Mouse (Mus musculus) thymus, adult 2 months (tissue): ENCODE data around the gene Atp6v1e2. TPM values are rescaled to one million over a fixed set of nuclear protein-coding genes. Genes with fewer than 3 reads are reported as not detected.

Experiments used
- DNase-seq: peaks from one replicate; pipeline ENCODE4 v3.0.0; 2021
- H3K27ac ChIP-seq: fragments of 200-500 bp; 2 replicates; pipeline ENCODE4 v1.5.1; 2012; ENCODE audit warnings: low read length, control low read depth; ENCODE audit not compliant: control insufficient read depth, insufficient read depth
- H3K27me3 ChIP-seq: fragments of 200-500 bp; 2 replicates; pipeline ENCODE4 v1.6.1; 2012; ENCODE audit warnings: mild to moderate bottlenecking, low read length, moderate library complexity, mixed read lengths; ENCODE audit not compliant: control insufficient read depth, insufficient read depth
- H3K36me3 ChIP-seq: fragments of 200-500 bp; 2 replicates; pipeline ENCODE4 v1.6.1; 2012; ENCODE audit warnings: mild to moderate bottlenecking, low read length, moderate library complexity; ENCODE audit not compliant: control insufficient read depth, insufficient read depth
- H3K4me1 ChIP-seq: fragments of 200-500 bp; replicated peaks from 2 replicates; pipeline ENCODE4 v1.6.1; 2012; ENCODE audit warnings: low read length; ENCODE audit not compliant: control insufficient read depth, insufficient read depth
- H3K4me3 ChIP-seq: fragments of 200-500 bp; 2 replicates; pipeline ENCODE4 v1.5.1; 2012; ENCODE audit warnings: mild to moderate bottlenecking, low read length, control low read depth, moderate library complexity; ENCODE audit not compliant: control insufficient read depth, insufficient read depth
- CTCF ChIP-seq: fragments of 200-500 bp; IDR thresholded peaks from 2 replicates; pipeline ENCODE4 v1.5.1; 2012; ENCODE audit warnings: mild to moderate bottlenecking, control low read depth, low read length, moderate library complexity, borderline replicate concordance; ENCODE audit not compliant: control insufficient read depth, poor library complexity, insufficient read depth; ENCODE audit errors: extremely low read depth
- POLR2A ChIP-seq: fragments of 200-500 bp; IDR thresholded peaks from 2 replicates; pipeline ENCODE4 v1.6.1; 2012; ENCODE audit warnings: mild to moderate bottlenecking, low read length, control low read depth, moderate library complexity; ENCODE audit not compliant: control insufficient read depth, poor library complexity, insufficient read depth; ENCODE audit errors: extremely low read depth
- WGBS: fragments of 180-500 bp; shearing (Covaris S2); methylation state at CpG from one replicate; pipeline ENCODE4 v1.1.7; 2018; 5-methylcytosine and 5-hydroxymethylcytosine counted together
- polyA plus RNA-seq: library from polyadenylated mRNA; depleted of rRNA; stranded (reverse); fragments of >200 nt; gene quantifications from 2 replicates; pipeline ENCODE4 v1.2.3, GENCODE M21; 2012; rRNA removed

Atp6v1e2 gene
- not detected in 2 replicates for polyA plus RNA-seq

GRCm38 (mm10) chr17:86947840-86948796 is at the start of gene Atp6v1e2:
Gene Atp6v1e2 (minus strand): TSS chr17:86947897.
- Histone ChIP-seq H3K4me3 (no peak within 1 kb of the TSS), H3K27me3 (no peaks in the 10 kb centered on the region; the same call in 1 of the 2 replicates), H3K27ac (no peak within 1 kb of the TSS), H3K4me1 (no peaks in the 10 kb centered on the region), H3K36me3 (no peaks in the 10 kb centered on the region)
- DNase-seq = no peak
- 96% methylated on average over 28 of the region's 28 CpGs for WGBS
- no peak for TF ChIP-seq POLR2A
- TF ChIP-seq CTCF = no peak

GRCm38 (mm10) chr17:86997323-86997722 is 49.6 kb upstream of the Atp6v1e2 start:
- H3K4me1 ChIP-seq = no peaks in the 10 kb centered on the region
- 96% methylated on average over 6 of the region's 6 CpGs for WGBS

GRCm38 (mm10) chr17:86991306-86991705 is 43.6 kb upstream of the Atp6v1e2 start:
- no peak for TF ChIP-seq CTCF
- no peak for TF ChIP-seq POLR2A
- H3K27me3 ChIP-seq = no peaks in the 10 kb centered on the region
- 94% methylated on average over 8 of the region's 8 CpGs for WGBS
- H3K36me3 ChIP-seq = no peaks in the 10 kb centered on the region
- H3K4me3 ChIP-seq = no peak overlapping the region
- H3K4me1 ChIP-seq = no peaks in the 10 kb centered on the region
- DNase-seq = no peak
- no peak overlapping the region for H3K27ac ChIP-seq

More at GRCm38 (mm10) chr17:86997323-86997722, 49.6 kb upstream of the Atp6v1e2 start:
- TF ChIP-seq CTCF (no peak), POLR2A (no peak)
- H3K36me3 ChIP-seq = no peaks in the 10 kb centered on the region
- no peak for DNase-seq
- H3K27me3 ChIP-seq = no peaks in the 10 kb centered on the region
- H3K4me3 ChIP-seq = no peak overlapping the region
- H3K27ac ChIP-seq = no peak overlapping the region

GRCm38 (mm10) chr17:86988601-86989184 is 41.0 kb upstream of the Atp6v1e2 start:
- no peak for TF ChIP-seq POLR2A
- no peaks in the 10 kb centered on the region for H3K27me3 ChIP-seq
- DNase-seq = no peak
- H3K36me3 ChIP-seq = no peaks in the 10 kb centered on the region
- no peak overlapping the region for H3K4me3 ChIP-seq
- 62% methylated on average over 6 of the region's 6 CpGs for WGBS
- H3K27ac ChIP-seq = no peak overlapping the region
- H3K4me1 ChIP-seq = no peaks in the 10 kb centered on the region

GRCm38 (mm10) chr17:86988161-86988560 is 40.5 kb upstream of the Atp6v1e2 start:
- Histone ChIP-seq H3K27ac (no peak overlapping the region), H3K36me3 (no peaks in the 10 kb centered on the region), H3K4me1 (no peaks in the 10 kb centered on the region), H3K27me3 (no peaks in the 10 kb centered on the region), H3K4me3 (no peak overlapping the region)
- no peak for TF ChIP-seq CTCF
- TF ChIP-seq POLR2A = no peak
- WGBS = 86% methylated on average over 5 of the region's 5 CpGs
- peak; percentile 50 for DNase-seq

GRCm38 (mm10) chr17:86986449-86987138 is 38.9 kb upstream of the Atp6v1e2 start:
- WGBS = 91% methylated on average over 17 of the region's 17 CpGs
- H3K27ac ChIP-seq = no peak overlapping the region

More at GRCm38 (mm10) chr17:86986449-86987138, 38.9 kb upstream of the Atp6v1e2 start:
- Histone ChIP-seq H3K27me3 (no peaks in the 10 kb centered on the region), H3K4me1 (no peaks in the 10 kb centered on the region), H3K4me3 (no peak overlapping the region), H3K36me3 (no peaks in the 10 kb centered on the region)
- DNase-seq = no peak
- TF ChIP-seq POLR2A (no peak), CTCF (no peak)
